Mouse (Mus musculus): ENCODE measurements around the gene Cacna1e. TPM values are rescaled to one million over a fixed set of nuclear protein-coding genes. Genes with fewer than 3 reads are reported as not detected.

The Cacna1e gene
- polyA plus RNA-seq, 1 experiment from 2014 or later = 0.14 TPM

DNA sequence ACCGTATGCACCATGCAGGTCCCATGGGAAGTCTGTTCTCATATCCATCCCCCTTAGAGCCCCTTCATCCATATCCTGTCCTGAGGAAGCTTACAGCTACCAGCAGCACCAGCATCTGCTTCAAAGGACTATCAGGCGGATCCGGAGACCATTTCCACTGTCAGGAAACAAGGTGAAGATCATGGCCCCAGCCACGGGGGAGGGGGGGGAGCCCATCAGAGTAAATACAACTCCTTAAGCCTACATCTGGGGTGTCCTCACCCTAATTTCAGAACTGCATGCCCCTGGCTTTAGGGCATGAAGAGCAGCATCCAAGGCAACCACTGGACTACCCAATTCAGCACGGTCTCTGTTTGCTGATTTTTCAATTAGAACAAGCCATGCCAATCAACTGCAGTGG is 47.8 kb downstream of the Cacna1e start:
- 81% methylated on average over 5 of the region's 5 CpGs for WGBS

DNA sequence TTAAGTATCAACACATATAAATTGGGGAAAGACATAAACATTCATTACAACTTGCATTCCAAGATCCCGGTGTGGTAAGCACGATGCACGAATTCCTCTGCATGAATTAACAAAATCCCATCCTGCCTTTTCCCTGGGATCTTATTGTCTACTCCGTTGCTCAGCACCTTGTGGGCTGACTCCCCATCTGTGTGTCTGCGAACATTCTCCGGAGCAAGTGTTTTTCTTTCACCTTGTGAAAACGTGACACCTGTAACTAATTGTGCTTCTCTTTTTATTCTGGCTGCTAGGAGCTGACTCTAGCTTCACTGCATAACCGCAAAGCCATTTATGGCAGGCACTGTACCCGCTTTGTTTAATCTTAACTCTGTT is 52.1 kb downstream of the Cacna1e start:
- H3K36me3 ChIP-seq = no peaks in the 10 kb centered on the region
- H3K27me3 ChIP-seq = no peaks in the 10 kb centered on the region
- H3K4me1 ChIP-seq (replicated peaks) = peaks cover 6% of the 10 kb centered on the region; the same call in 1 of the 2 replicates
- ATAC-seq (replicated peaks; ENCODE audit: insufficient number of reproducible peaks, insufficient read depth, low FRiP score, low read depth) = no peak
- H3K9me3 ChIP-seq (replicated peaks) = no peaks in the 10 kb centered on the region
- H3K4me2 ChIP-seq = no peak overlapping the region
- no peak overlapping the region for H3K4me3 ChIP-seq
- no peak overlapping the region for H3K9ac ChIP-seq
- WGBS = 86% methylated on average over 9 of the region's 9 CpGs
- no peak overlapping the region for H3K27ac ChIP-seq

More for the DNA sequence above, 47.8 kb downstream of the Cacna1e start:
- Histone ChIP-seq H3K27me3 (no peaks in the 10 kb centered on the region), H3K36me3 (no peaks in the 10 kb centered on the region), H3K9ac (no peak overlapping the region), H3K27ac (no peak overlapping the region), H3K4me1 (replicated peaks) (peaks cover 6% of the 10 kb centered on the region; the same call in 1 of the 2 replicates), H3K4me3 (no peak overlapping the region), H3K4me2 (no peak overlapping the region), H3K9me3 (replicated peaks) (no peaks in the 10 kb centered on the region)
- ATAC-seq (replicated peaks; ENCODE audit: insufficient number of reproducible peaks, insufficient read depth, low FRiP score, low read depth) = no peak

DNA sequence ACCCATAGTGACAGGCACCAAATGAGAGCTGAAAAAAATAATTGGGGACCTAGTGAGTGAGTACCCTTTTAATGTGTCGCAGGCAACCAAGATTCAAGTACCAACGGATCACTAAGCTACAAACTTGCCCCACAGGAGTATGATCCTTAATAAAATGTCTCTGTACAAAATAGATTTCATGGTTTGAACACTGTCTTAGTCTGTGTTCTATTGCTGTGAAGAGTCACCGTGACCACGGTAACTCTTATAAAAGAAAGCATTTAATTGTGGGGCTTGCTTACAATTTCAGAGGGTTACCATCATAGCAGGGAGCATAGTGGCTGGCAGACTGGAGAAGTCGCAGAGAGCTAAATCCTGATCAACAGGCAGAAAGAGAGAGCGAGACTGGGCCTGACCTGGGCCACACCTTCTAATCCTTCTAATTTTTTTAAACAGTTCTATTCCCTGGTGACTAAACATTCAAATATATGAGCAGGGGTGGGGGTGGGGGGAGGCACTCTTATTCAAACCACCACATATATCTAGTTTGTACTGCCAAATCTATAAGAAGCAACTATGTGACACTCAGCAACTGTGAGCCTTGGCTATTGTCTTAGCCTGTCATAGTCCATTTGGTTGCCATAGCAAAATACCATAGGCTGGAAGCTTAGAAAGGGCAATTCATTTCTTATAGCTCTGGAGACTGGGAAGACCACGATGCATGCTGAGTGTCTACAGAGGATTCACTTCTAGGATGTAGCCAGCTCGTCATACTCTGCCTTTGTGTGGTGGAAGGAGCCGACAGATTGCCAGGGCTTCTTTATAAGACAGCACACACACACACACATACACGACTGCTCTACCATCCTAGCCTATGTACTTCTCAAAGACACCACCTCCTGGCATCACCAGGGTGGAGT is 52.8 kb downstream of the Cacna1e start:
- no peak overlapping the region for H3K4me2 ChIP-seq
- no peaks in the 10 kb centered on the region for H3K36me3 ChIP-seq
- WGBS = 85% methylated on average over 10 of the region's 10 CpGs
- no peak overlapping the region for H3K4me3 ChIP-seq
- H3K9ac ChIP-seq = no peak overlapping the region
- peaks cover 6% of the 10 kb centered on the region; the same call in 1 of the 2 replicates for H3K4me1 ChIP-seq (replicated peaks)
- H3K9me3 ChIP-seq (replicated peaks) = no peaks in the 10 kb centered on the region
- H3K27ac ChIP-seq = no peak overlapping the region
- H3K27me3 ChIP-seq = no peaks in the 10 kb centered on the region
- ATAC-seq (replicated peaks; ENCODE audit: insufficient number of reproducible peaks, insufficient read depth, low FRiP score, low read depth) = no peak

DNA sequence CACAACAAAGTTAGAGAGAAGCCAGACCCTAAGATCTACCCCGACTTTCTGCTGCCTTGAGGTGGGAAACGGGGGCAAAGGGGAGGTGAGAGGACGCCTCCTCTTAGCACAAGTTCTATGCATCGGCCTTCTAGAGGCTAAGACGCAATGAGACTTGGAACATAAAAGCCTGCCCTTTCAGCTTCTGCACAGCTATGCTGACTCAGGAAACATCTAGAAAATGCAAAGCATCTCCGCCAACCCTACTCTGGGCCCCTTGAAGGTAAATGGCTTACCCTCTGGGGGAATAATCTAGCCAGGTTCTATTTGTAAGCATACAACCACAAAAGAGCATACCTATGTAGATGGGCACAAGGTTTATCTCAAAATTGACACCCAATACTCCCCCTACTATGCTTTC is 54.2 kb downstream of the Cacna1e start:
- WGBS = 53% methylated on average over 6 of the region's 6 CpGs
- no peak overlapping the region for H3K4me2 ChIP-seq
- no peaks in the 10 kb centered on the region for H3K36me3 ChIP-seq
- no peak for ATAC-seq (replicated peaks; ENCODE audit: insufficient number of reproducible peaks, insufficient read depth, low FRiP score, low read depth)
- H3K9ac ChIP-seq = no peak overlapping the region
- no peaks in the 10 kb centered on the region for H3K9me3 ChIP-seq (replicated peaks)
- no peak overlapping the region for H3K4me3 ChIP-seq
- H3K27me3 ChIP-seq = no peaks in the 10 kb centered on the region
- H3K4me1 ChIP-seq (replicated peaks) = peaks cover 3% of the 10 kb centered on the region; the same call in 1 of the 2 replicates
- no peak overlapping the region for H3K27ac ChIP-seq

DNA sequence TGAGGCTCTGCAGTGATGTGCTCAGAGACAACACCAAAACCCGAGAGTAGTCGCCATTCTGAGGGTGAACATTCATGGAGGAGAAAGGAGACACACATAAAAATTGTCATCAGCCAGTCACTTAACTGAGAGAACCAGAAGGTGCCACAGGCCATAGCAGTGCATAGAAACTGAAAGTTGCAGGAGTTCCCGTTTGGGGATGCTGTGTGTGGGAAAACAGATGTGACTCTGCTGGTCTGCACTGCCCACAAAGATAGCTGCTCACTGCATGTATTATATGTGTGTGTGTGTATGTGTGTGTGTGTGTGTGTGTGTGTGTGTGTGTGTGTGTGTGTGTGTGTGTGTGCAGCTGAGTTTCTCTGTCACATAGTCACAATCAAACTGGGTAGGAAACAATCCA is 61.2 kb downstream of the Cacna1e start:
- H3K9me3 ChIP-seq (replicated peaks) = no peaks in the 10 kb centered on the region
- no peak overlapping the region for H3K4me3 ChIP-seq
- H3K27me3 ChIP-seq = peaks cover 4% of the 10 kb centered on the region; the same call in 1 of the 2 replicates
- 62% methylated on average over 3 of the region's 3 CpGs for WGBS
- no peak overlapping the region for H3K9ac ChIP-seq
- no peak overlapping the region for H3K27ac ChIP-seq
- no peaks in the 10 kb centered on the region for H3K4me1 ChIP-seq (replicated peaks)
- no peaks in the 10 kb centered on the region for H3K36me3 ChIP-seq
- ATAC-seq (replicated peaks; ENCODE audit: insufficient number of reproducible peaks, insufficient read depth, low FRiP score, low read depth) = no peak
- no peak overlapping the region for H3K4me2 ChIP-seq

DNA sequence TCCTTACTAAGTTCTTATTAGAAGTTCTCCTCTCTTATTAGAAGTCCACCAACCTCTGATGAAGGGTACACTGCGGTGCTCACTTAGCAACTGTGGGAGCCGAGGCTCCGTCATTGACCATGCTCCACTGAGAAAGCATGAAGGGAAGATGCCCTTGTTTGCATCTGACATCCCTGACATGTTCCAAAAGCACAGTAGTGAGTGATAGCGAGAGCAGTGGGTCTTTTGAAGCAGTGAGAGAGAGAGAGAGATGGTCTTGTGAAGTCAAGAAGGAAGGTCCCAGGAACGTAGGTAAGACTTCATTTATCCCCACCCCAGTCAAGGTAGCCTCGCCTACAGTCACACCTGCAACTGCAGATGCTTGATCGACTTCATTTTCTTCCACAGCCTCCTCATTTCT is 63.9 kb downstream of the Cacna1e start:
- peaks cover 4% of the 10 kb centered on the region; the same call in 1 of the 2 replicates for H3K27me3 ChIP-seq
- no peak overlapping the region for H3K9ac ChIP-seq
- no peak overlapping the region for H3K4me3 ChIP-seq
- no peaks in the 10 kb centered on the region for H3K9me3 ChIP-seq (replicated peaks)
- no peak overlapping the region for H3K4me2 ChIP-seq
- 83% methylated on average over 7 of the region's 7 CpGs for WGBS
- ATAC-seq (replicated peaks; ENCODE audit: insufficient number of reproducible peaks, insufficient read depth, low FRiP score, low read depth) = no peak
- no peak overlapping the region for H3K27ac ChIP-seq
- H3K36me3 ChIP-seq = no peaks in the 10 kb centered on the region
- H3K4me1 ChIP-seq (replicated peaks) = no peaks in the 10 kb centered on the region

DNA sequence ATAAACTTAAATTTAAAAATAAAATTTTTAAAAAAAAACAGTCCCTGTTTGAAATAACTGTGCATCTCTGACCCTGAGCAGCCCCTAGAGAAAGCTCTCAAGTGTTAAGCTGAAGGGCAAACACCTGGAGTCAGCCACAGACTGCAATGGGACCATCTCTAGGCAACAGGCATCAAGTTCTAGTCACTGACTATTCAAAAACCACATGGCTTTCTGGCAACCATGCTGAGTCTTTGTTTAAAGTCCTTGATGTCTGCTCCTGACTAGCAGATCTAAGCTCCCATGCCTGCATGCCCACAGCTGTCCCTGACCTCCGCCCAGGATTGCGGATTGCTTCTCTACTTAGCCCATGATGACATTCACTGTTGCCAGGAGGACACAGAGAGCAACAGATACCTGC is 64.3 kb downstream of the Cacna1e start:
- Histone ChIP-seq H3K27me3 (peaks cover 4% of the 10 kb centered on the region; the same call in 1 of the 2 replicates), H3K4me2 (no peak overlapping the region), H3K27ac (no peak overlapping the region), H3K9ac (no peak overlapping the region), H3K9me3 (replicated peaks) (no peaks in the 10 kb centered on the region), H3K4me3 (no peak overlapping the region), H3K4me1 (replicated peaks) (no peaks in the 10 kb centered on the region), H3K36me3 (no peaks in the 10 kb centered on the region)
- no peak for ATAC-seq (replicated peaks; ENCODE audit: insufficient number of reproducible peaks, insufficient read depth, low FRiP score, low read depth)
- WGBS = 81% methylated on average over 2 of the region's 2 CpGs

DNA sequence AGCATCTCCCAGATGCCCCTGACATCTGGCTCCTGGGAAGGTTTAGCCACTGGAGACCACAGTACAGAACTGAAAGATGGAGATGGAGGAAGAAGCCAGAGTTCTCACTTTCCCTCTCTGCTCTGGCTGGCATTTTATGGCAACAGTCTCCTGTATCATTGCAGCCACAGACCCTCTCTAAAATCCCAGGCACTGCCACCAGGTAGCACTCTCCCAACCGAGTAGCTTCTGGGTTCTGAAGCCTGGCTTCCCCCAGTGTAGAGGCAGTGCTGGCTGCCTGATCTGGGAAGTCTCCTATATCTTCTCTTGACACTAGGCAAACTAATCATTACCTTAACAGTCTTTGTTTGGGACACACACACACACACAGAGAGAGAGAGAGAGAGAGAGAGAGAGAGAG is 65.6 kb downstream of the Cacna1e start:
- no peak for ATAC-seq (replicated peaks; ENCODE audit: insufficient number of reproducible peaks, insufficient read depth, low FRiP score, low read depth)
- H3K4me1 ChIP-seq (replicated peaks) = 0 out of 2 replicates have a peak, but pooled peaks cover 2% of the 10 kb centered on the region
- H3K27me3 ChIP-seq = peaks cover 4% of the 10 kb centered on the region; the same call in 1 of the 2 replicates
- no peak overlapping the region for H3K4me3 ChIP-seq
- no peak overlapping the region for H3K27ac ChIP-seq
- H3K4me2 ChIP-seq = no peak overlapping the region
- H3K9ac ChIP-seq = no peak overlapping the region
- H3K36me3 ChIP-seq = no peaks in the 10 kb centered on the region
- WGBS = 19% methylated on average over 1 of the region's 1 CpGs
- H3K9me3 ChIP-seq (replicated peaks) = no peaks in the 10 kb centered on the region

DNA sequence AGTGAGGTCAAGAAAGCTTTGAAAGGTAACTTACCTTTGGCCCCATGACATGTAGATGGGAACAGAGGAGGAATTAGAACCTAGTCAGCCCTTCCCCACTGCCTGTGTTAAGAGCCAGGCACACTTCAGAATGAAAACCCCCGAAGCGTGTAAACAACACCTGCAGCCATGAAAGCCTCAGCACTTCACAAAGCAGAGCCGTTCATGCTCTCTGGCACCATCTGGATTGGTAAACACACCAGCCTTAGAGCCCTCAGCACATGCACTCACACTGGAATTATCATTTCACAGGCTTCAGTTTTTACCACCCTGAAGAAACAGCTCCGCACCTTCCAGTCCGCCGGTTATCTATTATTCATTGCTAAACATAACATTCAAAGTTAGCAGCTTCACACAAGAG is 67.5 kb downstream of the Cacna1e start:
- Histone ChIP-seq H3K27ac (no peak overlapping the region), H3K9me3 (replicated peaks) (no peaks in the 10 kb centered on the region), H3K9ac (no peak overlapping the region), H3K4me3 (no peak overlapping the region), H3K36me3 (no peaks in the 10 kb centered on the region), H3K27me3 (peaks cover 2% of the 10 kb centered on the region; the same call in 1 of the 2 replicates), H3K4me2 (no peak overlapping the region), H3K4me1 (replicated peaks) (0 out of 2 replicates have a peak, but pooled peaks cover 2% of the 10 kb centered on the region)
- ATAC-seq (replicated peaks; ENCODE audit: insufficient number of reproducible peaks, insufficient read depth, low FRiP score, low read depth) = no peak
- WGBS = 65% methylated on average over 6 of the region's 6 CpGs

DNA sequence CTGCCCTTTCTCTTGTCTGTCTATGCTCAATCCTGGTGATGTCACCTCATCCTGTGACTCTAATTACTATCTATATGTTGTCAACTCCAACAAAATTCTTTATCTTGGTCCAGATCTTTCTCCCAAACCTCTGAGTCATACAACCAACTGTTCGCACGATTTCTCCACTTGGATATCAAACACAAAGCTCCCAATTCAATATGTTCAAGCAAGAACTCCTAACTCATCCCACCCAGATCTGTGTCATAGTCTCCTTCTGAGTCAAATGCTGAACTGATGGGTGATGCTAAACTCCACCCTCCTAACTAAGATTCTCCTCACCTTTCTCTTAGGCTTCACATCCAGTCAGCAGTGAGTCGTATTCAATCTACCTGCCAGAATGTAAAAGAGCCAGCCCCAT is 68.0 kb downstream of the Cacna1e start:
- 82% methylated on average over 3 of the region's 3 CpGs for WGBS
- no peaks in the 10 kb centered on the region for H3K36me3 ChIP-seq

DNA sequence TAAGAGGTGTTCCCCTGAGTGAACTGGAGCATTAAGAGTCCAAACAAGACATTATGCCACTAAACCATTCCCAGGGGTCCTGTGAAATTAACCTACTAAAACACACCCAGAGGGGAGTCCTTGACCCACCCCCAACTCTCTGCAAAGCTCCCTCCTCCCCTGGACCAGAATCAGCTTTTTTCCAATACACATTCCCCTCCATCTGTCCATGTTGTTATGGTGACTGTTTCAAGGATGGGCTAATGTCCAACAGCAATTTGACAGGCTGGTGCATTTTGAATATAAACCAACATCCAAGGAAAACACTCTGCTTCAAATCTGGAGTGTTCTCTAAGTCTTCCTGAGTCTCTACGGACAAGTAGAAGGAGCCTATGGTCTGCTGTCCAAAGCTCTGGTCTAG is 78.6 kb downstream of the Cacna1e start:
- Histone ChIP-seq H3K4me3 (no peak overlapping the region), H3K9me3 (replicated peaks) (no peaks in the 10 kb centered on the region), H3K27me3 (no peaks in the 10 kb centered on the region), H3K9ac (no peak overlapping the region), H3K4me1 (replicated peaks) (peaks cover 9% of the 10 kb centered on the region; the same call in 1 of the 2 replicates), H3K36me3 (no peaks in the 10 kb centered on the region), H3K27ac (no peak overlapping the region), H3K4me2 (no peak overlapping the region)
- 73% methylated on average over 1 of the region's 1 CpGs for WGBS
- ATAC-seq (replicated peaks; ENCODE audit: insufficient number of reproducible peaks, insufficient read depth, low FRiP score, low read depth) = no peak

More for the DNA sequence above, 68.0 kb downstream of the Cacna1e start:
- H3K4me2 ChIP-seq = no peak overlapping the region
- no peak overlapping the region for H3K27ac ChIP-seq
- H3K9ac ChIP-seq = no peak overlapping the region
- ATAC-seq (replicated peaks; ENCODE audit: insufficient number of reproducible peaks, insufficient read depth, low FRiP score, low read depth) = no peak
- H3K4me1 ChIP-seq (replicated peaks) = 0 out of 2 replicates have a peak, but pooled peaks cover 2% of the 10 kb centered on the region
- H3K27me3 ChIP-seq = no peaks in the 10 kb centered on the region; the same call in 1 of the 2 replicates
- no peaks in the 10 kb centered on the region for H3K9me3 ChIP-seq (replicated peaks)
- no peak overlapping the region for H3K4me3 ChIP-seq

Data from heart, embryonic 15.5 days (tissue).